Mouse (Mus musculus) neutrophil, adult 5-6 weeks (primary cell): ENCODE data around the gene Oas2. TPM values are rescaled to one million over a fixed set of nuclear protein-coding genes. Genes with fewer than 3 reads are reported as not detected.

Source experiments
- total RNA-seq: library from RNA; stranded (forward); fragments of 200-1000 nt; gene quantifications from 2 replicates; pipeline ENCODE4 v1.2.3, GENCODE M21; 2017

The Oas2 gene
- total RNA-seq, 1 experiment from 2014 or later = 57.1 TPM

Other genes with a start within 250 kb of the Oas2 start
- 5.8 and 7.0 TPM in 2 replicates for gene Plbd2, start 246.2 kb downstream of the Oas2 start, total RNA-seq
- 12.6 and 15.0 TPM in 2 replicates for gene Slc8b1, start 238.7 kb downstream of the Oas2 start, total RNA-seq
- gene Tpcn1, start 161.2 kb downstream of the Oas2 start, total RNA-seq = 15.6 and 15.9 TPM in 2 replicates
- gene Iqcd, start 160.8 kb downstream of the Oas2 start, total RNA-seq = 0.47 TPM in 1 of 2 replicates, not detected in the other
- gene Rita1, start 137.3 kb downstream of the Oas2 start, total RNA-seq = 0.81 and 3.6 TPM in 2 replicates
- gene Ddx54, start 137.1 kb downstream of the Oas2 start, total RNA-seq = 58.6 and 61.8 TPM in 2 replicates
- gene Cfap73, start 115.6 kb downstream of the Oas2 start, total RNA-seq = not detected in 2 replicates
- gene Rasal1, start 101.0 kb downstream of the Oas2 start, total RNA-seq = 4.5 and 5.4 TPM in 2 replicates
- gene Dtx1, start 37.9 kb downstream of the Oas2 start, total RNA-seq = 30.0 and 36.0 TPM in 2 replicates
- 72.6 and 77.3 TPM in 2 replicates for gene Oas3, start 27.8 kb upstream of the Oas2 start, total RNA-seq
- gene Oas1e, start 45.7 kb upstream of the Oas2 start, total RNA-seq = 0.47 TPM in 1 of 2 replicates, not detected in the other
- 10.2 and 20.1 TPM in 2 replicates for gene Oas1c, start 62.7 kb upstream of the Oas2 start, total RNA-seq
- not detected in 2 replicates for gene Oas1f, start 97.5 kb upstream of the Oas2 start, total RNA-seq
- gene Oas1h, start 111.6 kb upstream of the Oas2 start, total RNA-seq = not detected in 2 replicates
- gene Oas1g, start 137.8 kb upstream of the Oas2 start, total RNA-seq = 5.8 and 6.5 TPM in 2 replicates
- 27.4 and 30.1 TPM in 2 replicates for gene Oas1a, start 157.7 kb upstream of the Oas2 start, total RNA-seq
- gene Oas1d, start 164.7 kb upstream of the Oas2 start, total RNA-seq = not detected in 2 replicates